Mouse (Mus musculus): ENCODE results near the gene Rnf208.

Rnf208 gene

GRCm38 (mm10) chr2:25278928-25279882 lies 37.1 kb downstream of the Rnf208 start:
- peak; percentile 76 for DNase-seq

DNA sequence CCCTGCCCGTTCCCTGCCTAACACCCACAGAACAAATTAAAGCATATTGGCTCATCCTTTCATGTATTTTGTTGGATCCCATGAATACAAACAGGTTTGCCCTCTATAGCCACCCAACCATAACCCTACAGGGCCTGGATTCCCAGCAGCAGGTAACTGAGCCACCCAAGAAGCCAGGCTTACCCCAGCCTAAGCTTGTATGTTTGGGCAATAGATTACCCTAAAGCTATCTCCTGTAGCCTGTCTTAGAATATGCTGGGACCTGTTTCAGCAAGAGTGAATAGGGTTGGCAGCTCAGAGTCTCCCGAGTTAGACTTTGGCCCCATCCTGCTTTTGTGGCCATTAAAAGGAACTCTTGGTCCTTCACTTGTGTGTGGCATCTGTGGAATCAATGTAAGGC lies 43.5 kb downstream of the Rnf208 start:
- DNase-seq = no peak

GRCm38 (mm10) chr2:25286314-25286713 lies 44.3 kb downstream of the Rnf208 start:
- no peak for DNase-seq

DNA sequence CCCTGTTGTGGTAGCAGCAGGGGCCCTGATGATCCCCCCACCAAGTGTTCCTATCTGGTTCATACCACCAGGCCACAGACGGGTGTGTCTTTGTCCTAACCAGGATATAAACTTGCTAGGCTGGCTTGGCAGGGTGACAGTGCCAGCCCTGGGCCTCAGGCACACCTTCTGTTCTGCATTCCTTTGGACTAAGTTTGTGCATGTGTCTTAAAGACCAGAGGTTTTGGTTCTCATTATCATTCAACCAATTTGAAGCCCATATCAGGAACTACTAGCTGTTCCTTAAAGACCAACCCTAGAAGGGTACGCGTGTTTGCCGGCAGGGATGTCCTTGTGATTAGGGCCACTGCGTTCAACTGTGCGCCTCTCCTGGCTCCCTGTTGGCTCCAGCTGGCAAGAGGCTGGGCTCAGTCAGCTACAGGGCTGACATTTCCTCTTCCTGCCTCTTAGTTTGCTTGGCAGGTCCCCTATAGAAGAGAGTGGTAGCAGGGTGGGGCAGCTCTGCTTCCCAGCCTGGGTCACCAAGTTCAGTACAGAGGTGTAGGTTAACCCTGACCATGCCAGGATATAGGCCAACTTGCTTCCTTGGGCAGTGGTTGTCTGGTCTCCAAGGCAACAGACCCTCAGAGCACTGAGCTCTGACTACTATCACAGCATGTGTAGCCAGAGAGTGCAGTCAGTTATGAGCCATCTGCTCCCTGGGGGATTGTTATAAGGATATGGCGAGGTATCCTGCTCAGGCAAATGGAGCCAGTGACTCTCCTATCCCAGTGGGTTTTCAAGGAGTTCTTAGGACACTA lies 45.0 kb downstream of the Rnf208 start:
- no peak for DNase-seq

GRCm38 (mm10) chr2:25287927-25288649 lies 46.0 kb downstream of the Rnf208 start, which contains the start of gene Tmem210:
Tmem210 (plus strand) TSS chr2:25288145.
- DNase-seq = no peak

DNA sequence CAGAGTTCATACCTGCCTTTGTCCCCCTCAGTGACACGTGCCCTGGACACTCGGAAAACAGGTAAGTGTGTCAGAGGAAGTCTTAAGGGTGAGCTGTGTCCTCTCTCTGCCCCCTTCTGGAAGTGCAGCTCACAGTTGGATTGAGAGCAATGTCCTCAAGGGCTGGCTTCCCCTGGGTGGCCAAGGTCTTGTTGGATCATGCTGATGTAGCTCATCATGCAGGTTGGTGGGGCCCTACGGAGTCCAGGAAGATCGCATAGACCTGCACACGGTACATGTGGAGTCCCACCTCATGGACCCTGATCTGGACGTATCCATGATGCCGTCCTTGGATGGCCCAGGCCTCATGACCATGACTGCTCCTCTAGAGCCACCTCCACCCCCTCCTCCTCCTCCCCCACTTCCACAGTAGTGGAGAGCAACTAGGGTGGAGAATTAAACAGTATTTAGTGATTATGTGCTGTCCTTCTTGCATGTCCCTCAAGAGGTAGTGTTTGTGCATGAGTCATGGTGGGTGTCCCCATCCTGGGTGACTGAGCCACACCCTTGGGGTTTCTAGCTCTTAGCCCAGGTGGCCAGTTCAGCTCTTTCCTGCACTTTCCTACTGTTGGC lies 46.8 kb downstream of the Rnf208 start:
- no peak for DNase-seq

DNA sequence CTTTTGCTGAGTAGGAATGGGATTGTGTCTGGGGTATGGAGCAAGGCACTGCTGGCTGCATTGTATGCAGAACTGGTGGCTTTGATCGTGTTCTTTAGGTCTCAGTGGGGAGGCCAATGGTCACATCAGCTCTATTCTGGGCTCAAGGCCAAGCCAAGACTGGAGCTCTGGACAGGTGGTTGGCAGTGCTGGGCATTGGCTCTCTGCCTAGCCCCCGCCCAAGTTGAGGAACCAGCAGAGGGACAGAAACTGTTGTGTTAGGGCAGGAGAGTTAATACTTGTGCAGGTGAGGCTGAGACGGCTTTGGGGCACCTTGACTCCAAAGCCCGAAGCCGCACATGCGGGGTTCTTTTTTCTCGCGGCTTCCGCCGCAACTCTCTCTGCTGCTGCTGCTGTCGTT lies 47.6 kb downstream of the Rnf208 start, which contains the start of gene Lrrc26:
Lrrc26 (plus strand) TSS at position 265 of the 400 bp plus-strand sequence.
- DNase-seq = no peak

- DNase-seq = no peak
Measured at GRCm38 (mm10) chr2:25290101-25290815, 48.2 kb downstream of the Rnf208 start.

DNA sequence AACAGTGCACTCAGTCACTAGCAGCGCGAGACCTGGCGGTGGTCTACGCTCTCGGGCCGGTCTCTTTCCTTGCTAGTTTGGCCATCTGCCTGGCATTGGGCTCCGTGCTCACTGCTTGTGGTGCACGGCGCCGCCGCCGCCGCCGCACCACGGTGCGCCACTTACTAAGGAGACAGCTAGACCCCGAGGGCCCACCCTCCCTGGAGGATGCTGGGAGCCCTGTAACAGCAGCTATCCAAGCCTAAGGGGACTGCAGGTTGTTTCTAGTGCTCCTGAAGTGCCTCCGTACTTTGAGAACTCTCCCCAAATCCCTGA lies 48.7 kb downstream of the Rnf208 start:
- no peak for DNase-seq

DNA sequence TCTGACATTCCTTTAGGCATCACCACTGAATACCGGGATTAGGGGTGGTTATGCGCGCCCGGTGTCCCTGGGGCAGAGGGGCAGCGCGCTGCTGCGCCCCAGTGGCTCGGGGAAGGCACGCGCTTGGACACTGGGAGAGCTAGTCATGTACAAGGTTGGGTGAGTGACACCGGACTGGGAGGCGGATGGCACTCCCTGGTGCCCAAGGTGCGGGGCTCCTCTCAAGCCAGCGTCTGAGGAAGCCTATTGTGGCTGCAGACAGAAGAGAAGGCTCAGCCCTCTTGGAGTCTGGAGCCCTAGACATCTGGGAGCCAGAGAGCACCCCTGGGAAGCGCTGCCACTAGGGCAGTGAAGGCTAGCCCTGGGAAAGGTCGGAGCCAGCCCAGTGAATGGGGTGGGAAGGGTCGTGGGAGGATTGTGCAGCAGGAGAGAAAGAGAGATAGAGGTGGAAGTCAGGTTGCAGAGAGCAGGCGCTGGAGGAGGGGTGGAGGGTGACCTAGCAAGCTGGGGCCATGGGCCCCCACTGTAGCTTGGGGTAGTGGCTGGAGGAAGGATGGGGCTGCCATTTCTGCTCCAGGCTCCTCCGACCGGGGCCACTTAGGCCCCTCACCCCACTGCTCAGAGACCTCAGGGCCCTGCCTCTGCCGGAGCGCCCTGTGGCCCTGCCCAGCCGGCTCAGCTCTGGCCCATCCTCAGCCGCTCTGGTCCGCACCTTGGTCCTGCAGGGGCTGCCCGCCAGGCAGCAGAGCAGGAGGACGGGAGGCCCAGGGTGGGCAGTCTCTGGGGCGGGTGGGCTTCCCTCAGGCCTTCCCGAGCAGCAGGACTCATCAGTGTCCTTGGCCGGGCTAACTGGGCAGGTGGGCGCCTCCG lies 49.4 kb downstream of the Rnf208 start:
- DNase-seq = no peak

- no peak for DNase-seq
Measured at GRCm38 (mm10) chr2:25292054-25292544, 50.0 kb downstream of the Rnf208 start.

- DNase-seq = peak; percentile 76
Measured at GRCm38 (mm10) chr2:25292856-25293255, 50.8 kb downstream of the Rnf208 start.

- DNase-seq = no peak
Measured at GRCm38 (mm10) chr2:25293706-25294105, 51.7 kb downstream of the Rnf208 start.

Data from thymus, postnatal 14 days (tissue).